In the genomic region with DNA sequence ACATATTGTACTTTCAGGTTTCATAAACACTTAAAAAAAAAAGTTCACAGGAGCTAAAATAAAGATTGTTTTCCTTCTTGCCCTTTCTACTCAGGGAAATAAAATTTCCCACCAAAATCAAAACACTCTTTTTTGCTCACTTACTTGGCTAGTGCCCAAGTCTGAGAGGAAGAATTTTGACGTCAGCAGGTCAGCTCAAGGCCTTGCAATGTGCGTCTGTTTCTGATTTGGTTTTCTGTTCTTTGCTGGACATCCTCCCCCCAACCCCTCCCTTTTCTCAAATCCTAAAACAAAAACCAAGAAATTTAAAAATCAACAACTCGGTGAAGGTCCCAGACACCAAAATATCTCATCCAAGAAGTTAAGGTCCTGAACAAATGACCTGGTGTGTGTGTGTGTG, we compare ENCODE assay signal across 10 mouse cellular contexts.
DNase-seq lines count a peak whose midpoint lies in the region; ATAC-seq and TF ChIP-seq lines count a peak whose summit lies in the region.
"Had no signal": no experiment of that assay in that cellular context is flagged by ENCODE, and none has a peak within 500 bp of the region (broad histone marks: within the 10 kb centered on the region; RNA-seq: fewer than 3 reads in every experiment).

No protein-coding gene starts in this region.

- H3K27ac ChIP-seq in liver, embryonic 12.5 days: peak overlapping the region; percentile 10; the same call in 1 of the 2 replicates
- H3K27ac ChIP-seq in embryonic facial prominence, embryonic 10.5 days (replicated peaks): no peak overlapping the region; the same call in 1 of the 2 replicates
- no peak overlapping the region for H3K27ac ChIP-seq in layer of hippocampus, adult 2 months
- no peak overlapping the region for H3K27ac ChIP-seq in hindbrain, embryonic 16.5 days (ENCODE audit: low read depth, low read length)
- H3K27ac ChIP-seq: midbrain, embryonic 13.5 days had no signal

- peaks cover 42% of the 10 kb centered on the region for H3K36me3 ChIP-seq in liver, embryonic 12.5 days
- H3K36me3 ChIP-seq in embryonic facial prominence, embryonic 10.5 days (replicated peaks): peaks cover 30% of the 10 kb centered on the region
- H3K36me3 ChIP-seq in hindbrain, embryonic 16.5 days (ENCODE audit: control insufficient read depth, insufficient read depth, low read length): peaks cover 17% of the 10 kb centered on the region

- 61% methylated on average over 3 of the region's 3 CpGs for whole genome bisulfite sequencing in liver, embryonic 12.5 days (ENCODE audit: insufficient replicate concordance)
- 41% methylated on average over 3 of the region's 3 CpGs for WGBS in embryonic facial prominence, embryonic 10.5 days
- WGBS in hindbrain, embryonic 16.5 days: 68% methylated on average over 3 of the region's 3 CpGs

- no peaks in the 10 kb centered on the region for H3K27me3 ChIP-seq in liver, embryonic 12.5 days (replicated peaks)
- no peaks in the 10 kb centered on the region for H3K27me3 ChIP-seq in embryonic facial prominence, embryonic 10.5 days (replicated peaks; ENCODE audit: low read depth, poor library complexity, severe bottlenecking)
- H3K27me3 ChIP-seq in hindbrain, embryonic 16.5 days (replicated peaks; ENCODE audit: control insufficient read depth, insufficient read depth, low read length): no peaks in the 10 kb centered on the region
- H3K27me3 ChIP-seq: midbrain, embryonic 13.5 days had no signal

- H3K9me3 ChIP-seq in liver, embryonic 12.5 days (replicated peaks): no peaks in the 10 kb centered on the region
- H3K9me3 ChIP-seq in embryonic facial prominence, embryonic 10.5 days: no peaks in the 10 kb centered on the region
- H3K9me3 ChIP-seq in hindbrain, embryonic 16.5 days (ENCODE audit: control insufficient read depth, low read length): no peaks in the 10 kb centered on the region
- H3K9me3 ChIP-seq: midbrain, embryonic 13.5 days had no signal

- peaks cover 5% of the 10 kb centered on the region; the same call in 1 of the 2 replicates for H3K4me1 ChIP-seq in liver, embryonic 12.5 days
- H3K4me1 ChIP-seq in embryonic facial prominence, embryonic 10.5 days: peaks cover 4% of the 10 kb centered on the region; the same call in 1 of the 2 replicates
- no peaks in the 10 kb centered on the region for H3K4me1 ChIP-seq in hindbrain, embryonic 16.5 days (ENCODE audit: control insufficient read depth, insufficient read depth, low read depth, low read length)
- H3K4me1 ChIP-seq: midbrain, embryonic 13.5 days had no signal

- no peak for TF ChIP-seq CTCF in layer of hippocampus, adult 2 months (conservative IDR thresholded peaks at IDR 0.05)

- DNase-seq in liver: no peak
- peak; percentile 23 for DNase-seq in embryonic facial prominence, embryonic 10.5 days (ENCODE audit: low spot score)
- peak; percentile 51 to 75 for DNase-seq in kidney, adult 8-10 months
- DNase-seq in lung, postnatal 25 days (ENCODE audit: low spot score): peak; percentile 56
- DNase-seq in spleen, postnatal 36 days (ENCODE audit: low spot score in 2 of 2): no peak
- no peak for DNase-seq in layer of hippocampus, adult 2 months (ENCODE audit: low spot score in 2 of 2)
- DNase-seq: layer of hippocampus, adult 9-11 months had no signal

- no peak overlapping the region for H3K4me3 ChIP-seq in liver, embryonic 12.5 days
- no peak overlapping the region for H3K4me3 ChIP-seq in embryonic facial prominence, embryonic 10.5 days
- no peak overlapping the region for H3K4me3 ChIP-seq in layer of hippocampus, adult 2 months
- no peak overlapping the region for H3K4me3 ChIP-seq in hindbrain, embryonic 16.5 days (ENCODE audit: low read length)
- H3K4me3 ChIP-seq: midbrain, embryonic 13.5 days had no signal

- no peak overlapping the region for H3K4me2 ChIP-seq in liver, embryonic 12.5 days
- no peak overlapping the region for H3K4me2 ChIP-seq in hindbrain, embryonic 16.5 days (ENCODE audit: low read length)
- H3K4me2 ChIP-seq: midbrain, embryonic 13.5 days had no signal

- ATAC-seq in liver, embryonic 12.5 days: no peak
- ATAC-seq in hindbrain, embryonic 16.5 days: no peak
- ATAC-seq: midbrain, embryonic 13.5 days had no signal

- H3K9ac ChIP-seq in liver, embryonic 12.5 days: no peak overlapping the region
- H3K9ac ChIP-seq in hindbrain, embryonic 16.5 days (ENCODE audit: low read depth, low read length): no peak overlapping the region
- H3K9ac ChIP-seq: midbrain, embryonic 13.5 days had no signal

Comparison
In these comparisons a context has a peak if more than half of its experiments do, and no peak if none do; other contexts are left out.
1. DNase-seq: peak in embryonic facial prominence, embryonic 10.5 days (single experiment), kidney, adult 8-10 months (2 of 2) and lung, postnatal 25 days (single experiment); none in liver (single experiment), spleen, postnatal 36 days (0 of 2) and layer of hippocampus, adult 2 months (0 of 2).